Mouse (Mus musculus): ENCODE measurements at regions not wholly inside any gene's neighbourhood (a gene's known extent, or its start where the extent isn't known, plus 50 kb on each side); places are given as distances from the start of the nearest gene placed in this dataset.

DNA sequence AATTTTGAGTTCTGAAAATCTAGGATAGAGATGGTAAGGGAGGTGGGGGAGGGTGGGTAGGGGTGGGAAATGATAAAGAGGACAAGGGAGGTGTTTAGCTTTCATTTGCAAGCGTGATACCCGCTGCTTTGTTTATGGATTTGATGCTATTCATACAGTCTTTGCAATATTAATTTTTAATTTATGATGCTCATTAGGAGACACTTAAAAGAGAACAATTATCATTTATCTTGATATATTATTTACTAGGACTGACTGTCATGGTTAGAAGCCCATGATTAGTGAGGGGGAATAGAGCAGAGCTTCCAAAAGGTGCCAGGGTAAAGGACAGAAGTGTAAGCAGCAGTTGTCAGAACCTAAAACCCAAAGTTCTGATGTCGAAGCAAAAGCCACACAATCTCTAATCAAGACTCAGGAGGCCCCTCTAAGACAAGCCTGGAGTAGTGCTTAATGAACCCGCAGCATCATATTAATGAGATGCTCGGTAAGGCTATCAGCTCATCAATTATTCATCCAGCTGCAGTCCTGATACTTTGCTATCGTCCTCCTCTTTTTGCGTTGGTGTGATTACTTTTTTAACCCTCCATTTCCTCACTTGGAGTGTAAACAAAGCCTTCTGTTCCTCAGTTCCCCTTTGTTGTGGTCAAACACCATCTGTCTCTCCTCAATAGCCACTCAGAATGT, 115.8 kb upstream of the Etaa1 start:
- TF ChIP-seq ZC3H11A (IDR thresholded peaks at IDR 0.05; ENCODE audit: borderline replicate concordance, low read depth, low read length) (no peak), HCFC1 (IDR thresholded peaks at IDR 0.05; ENCODE audit: borderline replicate concordance, insufficient read depth, low read length) (no peak), MAFK (IDR thresholded peaks at IDR 0.05; ENCODE audit: insufficient read depth, low read depth, low read length) (no peak), ZNF384 (IDR thresholded peaks at IDR 0.05; ENCODE audit: low read depth, low read length) (no peak), CHD2 (IDR thresholded peaks at IDR 0.05; ENCODE audit: low read depth, low read length) (no peak)

Data from ES-E14 (cell line).